Mouse (Mus musculus) layer of hippocampus, adult 8-10 months (tissue): ENCODE measurements at regions not wholly inside any gene's neighbourhood (a gene's known extent, or its start where the extent isn't known, plus 50 kb on each side); places are given as distances from the start of the nearest gene placed in this dataset.

Experiments
- DNase-seq, 2 experiments: peaks; one replicate each; pipeline ENCODE4 v3.0.0; 2022; ENCODE audit warnings: low spot score in 2 of 2

DNA sequence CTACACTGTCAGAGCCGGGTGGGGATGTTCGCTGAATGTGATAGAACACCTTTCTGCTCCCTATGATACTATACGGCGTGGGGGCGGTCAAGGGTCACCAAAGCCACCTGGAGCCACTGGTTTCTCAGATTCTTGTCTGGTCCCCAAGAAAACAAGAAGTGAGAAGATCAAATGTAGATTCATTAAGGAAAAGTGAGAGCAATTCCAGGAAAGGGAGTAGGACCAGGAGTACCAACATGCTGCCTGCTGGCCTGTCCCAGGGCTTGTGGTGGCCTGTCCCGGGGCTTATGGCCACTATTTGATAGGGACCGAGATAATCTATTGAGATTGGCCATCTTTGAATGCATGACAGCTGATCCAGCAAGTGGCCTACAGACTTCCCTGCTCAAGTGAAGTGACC, 58.8 kb upstream of the Fut8 start:
- DNase-seq: no peak

DNA sequence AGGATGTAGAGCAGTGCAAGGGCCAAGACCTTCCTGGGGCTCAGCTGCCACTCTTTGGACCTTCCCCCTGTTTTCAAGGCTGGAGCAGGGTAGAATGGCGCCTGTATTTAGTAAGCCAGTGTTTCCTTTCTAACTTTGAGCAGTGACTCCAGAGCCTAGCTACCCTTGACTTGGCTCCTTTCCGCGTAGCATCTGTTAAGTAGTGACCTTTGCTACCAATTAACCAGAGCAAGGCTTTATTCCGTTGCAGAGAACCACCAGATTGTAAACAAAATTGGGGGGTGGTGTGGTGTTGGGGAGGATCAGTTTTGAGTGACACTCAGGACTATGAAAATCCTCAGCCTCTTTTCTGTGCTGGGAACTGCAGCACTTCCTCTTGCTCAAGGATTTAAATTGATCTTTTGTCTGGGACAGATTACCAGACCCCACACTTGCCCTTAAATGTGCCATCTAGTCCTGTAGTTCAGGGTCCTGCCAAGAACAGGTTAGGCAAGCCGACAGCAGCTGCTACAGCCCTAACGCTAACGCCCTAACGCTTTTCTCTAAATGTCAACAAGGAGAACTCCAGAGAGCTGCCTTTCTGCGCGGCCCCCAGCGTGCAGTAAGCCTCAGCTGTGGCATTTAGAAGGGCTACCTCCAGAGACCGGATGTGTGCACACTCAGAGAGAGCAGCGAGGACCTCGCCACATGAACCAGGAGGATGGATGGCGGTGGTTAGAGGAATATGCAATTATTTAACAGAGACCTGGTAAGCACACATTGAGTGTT, 59.9 kb upstream of the Fut8 start:
- no peak for DNase-seq

DNA sequence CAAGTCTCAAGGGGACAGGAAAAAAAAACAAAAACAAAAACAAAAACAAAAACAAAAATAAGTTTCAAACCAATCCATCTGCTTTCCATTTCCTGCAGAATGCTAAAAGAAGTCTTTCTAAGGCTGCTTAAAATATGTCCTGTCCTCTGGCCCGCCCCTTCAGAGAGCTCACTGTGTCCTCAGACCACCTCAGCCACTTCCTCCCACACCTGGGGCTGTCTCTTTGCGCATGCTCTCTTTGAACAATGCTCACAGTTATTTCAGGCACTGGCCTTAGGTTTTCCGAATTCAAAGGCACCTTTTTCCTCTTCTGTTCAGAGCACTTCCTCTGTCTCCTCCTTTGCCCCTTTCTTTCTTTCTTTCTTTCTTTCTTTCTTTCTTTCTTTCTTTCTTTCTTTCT, 60.6 kb upstream of the Fut8 start:
- DNase-seq: no peak

DNA sequence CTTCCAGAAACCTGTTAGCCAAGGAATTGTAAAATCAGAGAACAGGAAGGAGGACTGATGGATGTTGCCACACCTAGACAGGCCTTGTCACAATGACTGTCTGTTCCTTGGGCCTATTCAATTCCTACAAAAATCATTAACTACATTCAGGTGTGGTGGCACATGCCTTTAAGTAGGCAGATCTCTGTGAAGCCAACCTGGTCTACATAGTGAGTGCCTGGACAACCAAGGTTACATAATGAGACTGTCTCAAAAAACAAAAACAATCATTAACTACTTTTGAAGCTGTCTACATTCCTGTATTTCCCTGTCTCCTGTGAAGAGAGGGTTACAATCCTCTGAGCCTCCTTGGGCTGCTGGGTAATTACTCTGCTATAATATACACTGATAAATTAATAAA, 63.9 kb upstream of the Fut8 start:
- DNase-seq: no peak

DNA sequence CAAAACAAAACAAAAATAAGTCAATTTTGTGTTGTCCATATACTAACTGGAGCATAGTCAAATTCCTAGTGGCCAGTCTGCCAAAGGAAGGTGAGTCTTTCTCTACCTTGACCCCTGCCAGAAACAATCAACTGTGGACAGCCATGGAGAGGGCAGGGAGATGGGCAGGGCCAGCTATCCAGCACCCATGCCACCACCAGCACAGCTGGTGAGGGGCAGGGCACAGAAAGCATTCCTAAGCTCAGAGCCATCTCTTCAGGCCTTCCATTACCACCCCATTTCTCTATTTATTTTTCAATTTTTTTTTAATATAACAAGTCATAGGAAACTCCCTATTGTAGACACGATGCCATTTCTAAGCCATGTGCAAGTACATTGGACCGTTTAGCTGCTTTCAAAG, 65.4 kb upstream of the Fut8 start:
- no peak for DNase-seq

DNA sequence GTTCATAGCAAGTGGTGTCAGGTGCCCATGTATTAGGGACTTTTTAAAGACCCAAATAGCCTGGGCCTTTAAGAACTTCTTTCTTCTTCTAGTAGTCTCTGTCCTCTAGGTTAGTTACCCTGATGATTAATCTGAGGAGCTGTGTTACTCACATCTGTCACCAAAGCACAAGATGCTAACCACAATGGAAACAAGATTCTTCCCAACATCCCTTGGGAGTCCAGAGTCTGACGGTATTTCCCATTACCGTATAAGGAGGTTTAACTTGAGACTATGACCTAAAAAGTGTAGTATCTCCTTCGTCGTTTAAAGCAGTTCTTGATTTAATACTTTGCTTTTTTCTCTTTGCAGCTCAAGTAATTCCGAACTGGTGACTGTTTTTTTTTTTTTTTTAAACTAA, 67.7 kb upstream of the Fut8 start:
- DNase-seq: no peak

DNA sequence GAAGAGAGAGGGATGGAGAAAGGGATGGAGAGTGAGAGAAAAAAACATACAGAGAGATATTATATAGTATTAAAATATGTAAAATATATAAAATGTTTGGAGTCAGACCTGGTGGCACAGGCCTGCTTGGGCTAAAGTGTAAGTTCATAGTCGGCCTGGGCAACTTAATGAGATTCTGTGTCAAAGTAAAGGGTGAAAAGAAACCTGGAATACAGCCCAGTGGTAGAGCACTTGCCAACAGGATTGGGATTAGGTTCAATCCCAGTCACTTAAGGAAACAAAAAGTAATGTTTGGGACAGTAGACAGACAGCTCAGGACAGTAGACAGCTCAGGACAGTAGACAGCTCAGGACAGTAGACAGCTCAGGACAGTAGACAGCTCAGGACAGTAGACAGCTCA, 69.6 kb upstream of the Fut8 start:
- no peak for DNase-seq

DNA sequence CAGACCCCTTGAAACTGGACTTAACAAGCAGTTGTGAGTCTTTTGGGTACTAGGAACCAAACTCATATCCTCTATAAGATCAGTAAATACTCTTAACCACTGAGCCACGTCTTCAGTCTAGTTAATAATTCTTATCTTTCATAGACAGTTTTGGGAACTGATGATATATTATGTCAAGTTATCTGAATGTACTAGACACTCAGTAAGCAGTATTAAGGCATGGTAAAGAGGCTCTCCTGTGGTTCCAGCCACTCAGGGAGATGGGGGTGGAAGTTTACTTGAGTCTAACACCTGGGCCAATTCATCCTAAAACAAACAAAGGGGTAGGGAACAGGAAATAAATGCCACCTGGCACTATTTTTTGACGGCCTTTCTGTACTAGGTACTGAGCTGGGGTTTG, 81.2 kb upstream of the Fut8 start:
- no peak for DNase-seq

DNA sequence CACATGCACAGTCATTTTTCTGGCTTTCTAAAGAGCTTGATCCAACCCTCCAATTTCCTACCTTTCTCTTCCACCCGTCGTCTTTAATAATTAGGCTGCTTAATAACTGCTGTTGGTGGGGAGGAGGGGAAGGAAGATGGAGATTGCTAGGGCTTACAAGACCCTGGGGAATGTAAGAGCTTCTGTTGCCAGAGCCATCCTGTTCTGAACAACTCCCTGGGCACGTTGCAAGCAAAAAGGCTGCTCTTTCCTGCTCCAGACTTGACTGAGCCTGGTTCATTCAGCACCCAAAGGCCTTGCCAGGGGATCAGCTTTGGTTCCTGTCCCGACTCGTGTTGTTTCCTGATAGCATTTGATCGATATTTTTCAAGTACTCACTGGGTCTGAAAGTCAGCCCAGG, 82.3 kb upstream of the Fut8 start:
- no peak for DNase-seq

DNA sequence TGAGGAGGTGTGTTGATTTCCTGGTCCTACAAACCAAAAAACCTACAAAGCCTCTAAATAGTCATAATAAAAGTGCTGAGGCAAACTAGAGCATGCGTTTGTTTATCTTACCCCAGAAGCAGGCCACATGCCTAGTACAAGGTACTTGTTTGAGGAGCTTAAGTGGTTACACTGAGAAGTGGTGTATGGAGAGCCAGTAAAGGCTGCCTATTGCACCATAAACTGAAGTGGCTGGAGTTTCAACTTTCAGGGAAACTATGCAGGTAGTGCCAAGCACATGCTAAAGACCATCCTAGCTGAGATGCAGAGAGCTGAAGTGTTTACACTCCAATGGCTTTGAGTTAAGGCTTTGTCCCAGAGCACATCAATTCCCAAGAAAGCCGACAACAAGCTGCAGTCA, 86.5 kb upstream of the Fut8 start:
- DNase-seq: no peak

DNA sequence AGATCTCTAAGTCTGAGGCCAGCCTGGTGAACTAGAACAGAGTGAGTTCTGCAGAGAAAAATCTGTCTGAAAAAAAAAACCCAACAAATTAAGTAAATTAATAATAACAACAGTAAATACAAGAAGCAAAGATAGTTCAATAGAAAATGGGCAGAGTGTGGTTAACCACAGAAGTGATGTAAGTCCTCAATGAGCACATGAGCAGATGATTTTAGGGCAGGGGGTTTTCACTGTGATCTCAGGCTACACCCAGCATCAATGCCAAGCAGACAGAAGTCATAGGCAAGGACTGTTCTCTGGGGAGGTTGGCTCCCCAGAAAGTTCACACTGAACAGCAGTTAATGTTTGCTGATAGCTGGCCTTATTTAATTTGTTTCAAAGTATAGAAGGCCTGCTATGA, 88.1 kb upstream of the Fut8 start:
- no peak for DNase-seq

DNA sequence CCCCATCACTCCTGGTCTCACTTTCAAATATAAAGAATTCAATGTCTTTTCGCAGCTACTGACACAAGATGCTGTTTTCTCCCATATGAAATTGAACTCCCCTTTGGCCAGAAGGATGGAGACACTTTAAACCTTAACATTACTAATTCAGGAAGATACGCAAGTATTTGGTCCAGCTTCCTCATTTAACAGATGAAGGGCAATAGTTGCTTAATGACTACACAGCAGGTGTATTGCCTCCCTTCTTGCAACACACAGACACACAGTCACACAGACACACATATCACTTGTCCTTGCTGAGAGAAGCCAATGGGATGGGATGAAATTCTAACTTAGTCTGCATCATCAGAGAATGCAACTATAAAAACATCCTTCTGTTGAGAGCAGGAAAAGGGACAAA, 89.8 kb upstream of the Fut8 start:
- DNase-seq: no peak

DNA sequence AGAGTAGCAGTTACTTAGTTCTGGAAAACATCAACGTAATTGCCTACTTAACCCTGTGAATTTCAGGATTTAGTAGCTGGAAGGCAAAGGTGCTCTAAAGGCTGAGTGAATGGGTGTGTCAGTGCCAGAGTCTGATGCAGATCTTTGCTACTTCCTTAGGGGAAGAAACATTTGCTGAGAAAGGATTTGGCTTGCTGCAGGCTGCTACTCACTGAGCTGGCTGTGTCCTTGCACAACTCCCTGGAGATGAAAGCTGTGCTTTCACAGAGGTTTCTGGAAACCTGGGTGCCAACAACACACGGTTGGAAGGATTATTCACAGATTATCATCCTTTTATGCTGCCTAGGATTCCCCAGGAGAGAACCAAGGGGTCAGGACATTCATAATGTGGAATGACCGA, 94.0 kb upstream of the Fut8 start:
- no peak for DNase-seq

DNA sequence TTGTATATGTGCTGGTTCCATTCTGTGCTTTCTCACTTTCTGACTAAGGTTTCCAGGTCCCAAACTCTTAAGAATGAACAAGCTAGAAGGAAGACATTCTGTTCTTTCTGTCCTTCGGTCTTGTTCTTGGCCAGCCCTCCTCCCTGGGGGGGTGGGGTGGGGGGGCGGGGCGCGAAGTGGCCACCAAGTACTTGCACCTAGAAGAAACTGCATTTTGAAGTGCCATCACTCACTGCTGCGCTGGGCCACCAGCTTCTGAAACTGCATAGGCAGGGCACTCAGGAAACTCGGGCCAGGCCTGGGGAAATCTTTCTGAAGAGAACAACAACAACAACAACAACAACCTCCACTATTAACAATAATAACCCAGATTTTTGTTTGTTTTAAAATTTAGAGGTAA, 94.4 kb upstream of the Fut8 start:
- no peak for DNase-seq

DNA sequence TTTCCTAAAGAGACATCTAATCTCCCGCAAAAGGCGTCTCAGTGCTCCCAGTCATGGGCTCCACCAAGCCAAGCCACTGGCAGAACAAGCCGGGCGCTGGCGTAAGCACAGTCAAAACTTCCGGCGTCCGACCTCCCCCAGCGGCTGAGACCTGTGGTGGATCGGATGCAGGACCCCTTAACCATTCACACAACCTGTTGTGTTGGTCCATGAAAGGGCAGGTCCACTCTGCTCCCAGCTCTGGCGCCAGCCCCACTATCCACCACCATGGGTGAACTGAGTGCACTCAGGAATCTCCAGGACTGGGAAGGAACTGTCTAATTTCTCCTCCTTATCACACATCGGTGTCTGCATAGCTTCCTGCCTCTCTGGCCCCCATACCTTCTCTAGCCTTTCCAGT, 94.8 kb upstream of the Fut8 start:
- no peak for DNase-seq

DNA sequence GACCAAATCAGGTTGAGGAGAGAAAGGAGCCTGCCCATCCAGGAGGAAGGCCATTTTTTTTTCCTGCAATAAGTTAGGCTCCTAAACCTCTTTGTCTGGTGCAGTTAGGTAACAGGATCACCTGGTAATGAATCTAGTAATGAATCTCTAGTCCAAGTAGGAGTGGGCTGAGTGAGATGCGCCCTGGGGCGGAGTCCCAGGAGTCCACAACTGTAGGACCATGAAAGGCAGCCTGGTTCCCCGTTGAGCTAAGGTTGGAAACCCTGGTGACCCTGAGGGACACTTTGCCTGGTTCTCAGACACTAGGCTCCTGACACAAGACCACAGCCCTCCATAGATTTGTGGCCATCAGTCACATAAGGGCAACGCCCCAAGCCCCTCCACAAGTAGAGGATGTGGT, 95.7 kb upstream of the Fut8 start:
- DNase-seq: no peak

DNA sequence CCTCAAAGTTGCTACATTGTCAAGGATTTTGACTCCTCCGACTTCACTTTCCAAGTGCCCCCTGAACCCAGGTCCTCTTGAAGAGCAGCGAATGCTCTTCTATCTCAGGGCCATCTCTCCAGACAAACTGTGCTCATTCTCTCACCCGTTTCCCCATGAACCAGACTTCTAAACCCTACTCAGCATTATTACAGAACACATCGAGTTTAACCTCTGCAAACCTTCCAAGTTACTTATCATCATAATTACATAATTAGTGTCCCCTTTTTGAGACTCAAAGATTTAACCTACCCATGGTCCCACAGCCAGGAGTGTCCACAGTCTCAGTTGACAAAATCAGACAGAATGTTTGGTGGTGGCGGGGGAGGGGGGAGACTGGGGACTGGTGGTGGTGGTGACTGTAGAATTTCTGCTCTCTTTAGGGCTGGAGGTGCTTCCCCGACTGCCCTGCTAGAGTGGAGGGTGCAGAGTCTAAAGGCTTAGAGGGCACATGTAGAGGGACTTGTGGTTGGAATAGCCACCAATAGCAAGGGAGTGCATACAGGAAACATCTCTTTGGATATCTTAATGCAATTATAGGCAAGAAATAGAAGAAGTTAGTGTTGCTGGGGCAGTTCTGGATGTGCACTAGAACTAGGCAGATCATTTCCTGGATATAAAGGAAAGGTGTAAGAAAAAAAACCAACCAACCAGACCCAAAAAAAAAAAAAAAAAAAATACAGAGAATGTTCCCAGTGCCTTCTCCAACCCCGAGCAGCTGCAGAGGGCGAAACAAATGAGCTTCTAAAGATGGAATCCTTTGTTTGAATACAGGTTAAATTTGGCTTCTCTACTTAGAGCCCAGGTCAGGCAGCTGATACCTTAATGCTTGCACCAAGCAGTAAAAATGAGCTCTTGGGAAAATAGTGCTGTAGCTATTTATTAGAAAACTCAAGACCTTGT, 96.4 kb upstream of the Fut8 start:
- DNase-seq: no peak

DNA sequence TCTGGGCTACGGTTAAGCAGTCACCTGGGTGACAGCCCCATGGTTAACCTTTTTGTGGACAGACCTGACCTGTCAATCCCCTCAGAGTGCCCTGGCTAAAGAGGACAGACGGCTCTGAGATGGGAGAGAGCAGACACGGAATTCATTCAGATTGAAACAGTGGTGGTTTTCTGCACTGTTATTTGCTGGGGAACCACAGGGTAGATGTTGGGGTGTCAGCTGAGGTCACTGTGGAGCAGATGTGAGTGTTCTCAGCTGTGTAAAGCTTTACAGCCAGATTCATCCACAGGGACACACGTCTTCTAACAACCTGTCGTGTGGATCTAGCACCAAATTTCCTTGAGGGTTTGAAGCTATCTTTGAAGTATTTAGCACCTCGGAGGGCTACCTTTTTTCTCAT, 97.3 kb upstream of the Fut8 start:
- no peak for DNase-seq

DNA sequence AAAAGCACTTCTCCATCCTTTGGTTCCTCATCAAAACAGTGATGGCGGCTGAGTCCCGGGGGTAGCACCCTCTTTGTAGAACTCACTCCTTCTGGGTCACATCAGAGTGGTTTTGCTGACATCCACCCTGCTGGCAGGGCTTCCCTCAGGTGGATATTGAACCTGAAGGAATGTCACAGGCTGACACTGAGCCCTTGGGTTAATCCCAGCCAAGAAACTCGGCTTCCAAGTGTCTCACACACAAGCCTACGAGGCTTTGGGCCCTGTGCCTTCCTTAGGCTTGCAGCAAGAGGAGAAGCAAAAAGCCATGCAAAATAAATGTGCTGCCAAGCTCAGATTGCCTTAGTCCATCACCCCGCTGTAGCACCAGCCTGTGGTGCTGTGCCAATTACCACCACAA, 97.8 kb upstream of the Fut8 start:
- no peak for DNase-seq

DNA sequence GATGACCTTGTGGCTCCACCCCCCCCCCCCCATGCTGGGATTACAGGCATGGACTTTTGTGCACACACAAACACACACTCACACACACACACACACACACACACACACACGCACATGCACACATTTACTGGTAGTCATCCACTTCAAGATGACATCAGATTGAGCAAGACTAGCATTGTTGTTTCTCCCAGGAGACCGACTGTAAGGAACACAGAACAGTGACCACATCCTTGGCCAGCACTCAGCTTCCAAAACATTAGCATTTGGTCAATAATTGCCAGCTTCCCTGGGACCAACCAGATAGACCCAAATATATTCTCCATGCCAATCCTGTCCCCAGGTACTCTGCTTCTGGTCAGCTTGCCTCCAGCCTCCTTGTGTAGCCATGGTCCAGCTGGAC, 98.2 kb upstream of the Fut8 start:
- DNase-seq: no peak

DNA sequence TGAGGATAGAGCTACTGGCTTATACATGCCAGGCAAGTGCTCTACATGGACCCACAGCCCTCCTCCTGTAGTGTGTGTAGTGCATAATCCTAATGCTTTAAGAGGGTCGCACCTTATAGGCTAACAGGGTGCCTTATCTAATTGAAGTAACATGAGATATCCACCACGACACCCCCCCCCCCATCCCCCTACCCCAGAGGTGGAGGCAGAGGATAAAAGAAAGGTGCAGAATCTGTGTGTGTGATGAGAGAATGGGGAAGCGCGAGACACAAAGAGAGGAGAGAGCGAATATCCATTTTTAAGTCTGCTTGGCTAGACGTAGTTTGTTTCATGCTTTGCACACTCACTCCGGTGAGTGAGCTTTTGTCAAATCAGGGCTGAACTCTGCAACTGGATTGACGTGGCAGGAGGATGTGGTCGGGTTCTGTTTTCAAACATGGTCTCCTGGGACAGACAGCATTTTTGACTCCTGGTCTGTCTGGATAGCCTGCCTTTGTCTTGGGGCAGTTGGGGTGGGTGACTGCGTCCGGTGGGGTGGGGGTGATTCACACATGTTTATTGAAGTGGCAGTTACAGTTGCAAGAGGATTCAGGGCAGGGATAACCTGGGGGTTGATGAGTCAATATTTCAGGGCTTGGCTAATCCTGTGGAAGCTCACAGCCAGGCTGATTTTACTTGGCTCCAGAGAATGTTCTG, 99.3 kb upstream of the Fut8 start:
- DNase-seq: no peak

DNA sequence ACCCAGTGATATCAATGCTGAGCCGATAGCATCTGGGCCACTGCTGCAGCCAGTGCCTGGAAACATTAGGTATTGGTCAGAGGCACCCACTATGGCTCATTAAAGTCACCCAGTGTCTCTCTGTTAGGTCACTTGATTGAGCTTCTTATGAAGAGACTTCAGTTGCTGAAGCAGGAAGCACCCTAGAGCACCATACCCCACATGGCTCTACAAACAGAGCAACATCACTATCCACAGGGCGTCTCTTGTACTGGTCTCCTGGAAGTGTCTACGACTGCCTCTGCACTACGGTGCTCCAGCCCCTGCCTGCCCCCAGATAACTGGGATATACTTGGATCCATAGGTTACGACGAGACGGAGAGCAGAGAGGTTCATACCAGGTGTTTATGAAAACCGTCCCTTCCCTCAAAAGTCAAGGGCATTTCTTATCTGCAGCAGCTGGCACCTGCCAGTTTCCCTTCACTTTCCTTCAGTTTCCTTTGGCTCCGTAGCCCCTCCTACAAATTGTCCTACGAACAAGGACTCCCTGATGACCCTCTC, 100.6 kb upstream of the Fut8 start:
- no peak for DNase-seq
